Mouse (Mus musculus) erythroblast, adult 5-6 weeks (primary cell): ENCODE results near the gene Spem1. TPM values are rescaled to one million over a fixed set of nuclear protein-coding genes. Genes with fewer than 3 reads are reported as not detected.

ENCODE experiments used
- ATAC-seq: replicated peaks from 2 replicates; pipeline ENCODE4 v1.8.0; 2016; ENCODE audit warnings: moderate number of reproducible peaks, mild to moderate bottlenecking, moderate TSS enrichment, inconsistent platforms; ENCODE audit not compliant: poor library complexity, low FRiP score, severe bottlenecking
- total RNA-seq, 2 experiments: library from RNA; stranded (forward) in 1 of 2; stranded (reverse) in 1 of 2; fragments of 150-400 nt in 1 of 2; fragments of 200-764, 138-1000 nt in 1 of 2; gene quantifications; 2 replicates each; pipeline versions ENCODE4 v1.2.3 to v1.2.4; 2015 to 2017; ENCODE audit warnings: low replicate concordance in 2 of 2

Gene Spem1
- total RNA-seq, 2 experiments from 2014 or later = not detected

GRCm38 (mm10) chr11:69775716-69776115 lies 46.3 kb downstream of the Spem1 start:
- no peak for ATAC-seq

- ATAC-seq = no peak
Observed at GRCm38 (mm10) chr11:69774961-69775360, 47.0 kb downstream of the Spem1 start.

Other genes starting within 250 kb of the Spem1 start
Only the 30 nearest of the 44 such genes appear.
- gene Mpdu1, start 159.5 kb downstream of the Spem1 start, total RNA-seq (2015; ENCODE audit: low replicate concordance) = 2.9 and 15.6 TPM in 2 replicates
- 6.4 and 19.6 TPM in 2 replicates for gene Mpdu1, start 159.5 kb downstream of the Spem1 start, total RNA-seq (2017; ENCODE audit: low replicate concordance)
- gene Cd68, start 156.0 kb downstream of the Spem1 start, total RNA-seq (2015; ENCODE audit: low replicate concordance) = 42.6 and 48.8 TPM in 2 replicates
- gene Cd68, start 156.0 kb downstream of the Spem1 start, total RNA-seq (2017; ENCODE audit: low replicate concordance) = 20.9 and 44.4 TPM in 2 replicates
- 177 and 204 TPM in 2 replicates for gene Eif4a1, start 149.8 kb downstream of the Spem1 start, total RNA-seq (2015; ENCODE audit: low replicate concordance)
- 163 and 169 TPM in 2 replicates for gene Eif4a1, start 149.8 kb downstream of the Spem1 start, total RNA-seq (2017; ENCODE audit: low replicate concordance)
- gene Senp3, start 140.1 kb downstream of the Spem1 start, total RNA-seq (2015; ENCODE audit: low replicate concordance) = 46.4 and 52.3 TPM in 2 replicates
- gene Senp3, start 140.1 kb downstream of the Spem1 start, total RNA-seq (2017; ENCODE audit: low replicate concordance) = 10.3 and 18.2 TPM in 2 replicates
- 9.2 and 17.9 TPM in 2 replicates for gene Tnfsf13, start 136.4 kb downstream of the Spem1 start, total RNA-seq (2015; ENCODE audit: low replicate concordance)
- gene Tnfsf13, start 136.4 kb downstream of the Spem1 start, total RNA-seq (2017; ENCODE audit: low replicate concordance) = 0.28 and 7.8 TPM in 2 replicates
- gene Tnfsf12, start 126.3 kb downstream of the Spem1 start, total RNA-seq (2015; ENCODE audit: low replicate concordance) = 1.3 TPM in 1 of 2 replicates, not detected in the other
- 0.17 and 1.1 TPM in 2 replicates for gene Tnfsf12, start 126.3 kb downstream of the Spem1 start, total RNA-seq (2017; ENCODE audit: low replicate concordance)
- gene Tnfsfm13, start 126.1 kb downstream of the Spem1 start, total RNA-seq (2015; ENCODE audit: low replicate concordance) = 0.38 and 4.8 TPM in 2 replicates
- 2.8 and 5.2 TPM in 2 replicates for gene Tnfsfm13, start 126.1 kb downstream of the Spem1 start, total RNA-seq (2017; ENCODE audit: low replicate concordance)
- gene Polr2a, start 63.5 kb downstream of the Spem1 start, total RNA-seq (2015; ENCODE audit: low replicate concordance) = 56.5 and 58.3 TPM in 2 replicates
- 69.5 and 76.9 TPM in 2 replicates for gene Polr2a, start 63.5 kb downstream of the Spem1 start, total RNA-seq (2017; ENCODE audit: low replicate concordance)
- not detected in 2 replicates for gene Slc35g3, start 60.2 kb downstream of the Spem1 start, total RNA-seq (2015; ENCODE audit: low replicate concordance)
- gene Slc35g3, start 60.2 kb downstream of the Spem1 start, total RNA-seq (2017; ENCODE audit: low replicate concordance) = not detected in 2 replicates
- 1.7 and 1.9 TPM in 2 replicates for gene Zbtb4, start 56.3 kb downstream of the Spem1 start, total RNA-seq (2015; ENCODE audit: low replicate concordance)
- 0.94 and 2.4 TPM in 2 replicates for gene Zbtb4, start 56.3 kb downstream of the Spem1 start, total RNA-seq (2017; ENCODE audit: low replicate concordance)
- 4.0 TPM in 1 of 2 replicates, not detected in the other for gene Chrnb1, start 26.2 kb downstream of the Spem1 start, total RNA-seq (2015; ENCODE audit: low replicate concordance)
- gene Chrnb1, start 26.2 kb downstream of the Spem1 start, total RNA-seq (2017; ENCODE audit: low replicate concordance) = 0.26 TPM in 1 of 2 replicates, not detected in the other
- not detected in 2 replicates for gene Fgf11, start 20.3 kb downstream of the Spem1 start, total RNA-seq (2015; ENCODE audit: low replicate concordance)
- gene Fgf11, start 20.3 kb downstream of the Spem1 start, total RNA-seq (2017; ENCODE audit: low replicate concordance) = not detected in 2 replicates
- gene Tmem102, start 16.6 kb downstream of the Spem1 start, total RNA-seq (2015; ENCODE audit: low replicate concordance) = not detected in 2 replicates
- gene Tmem102, start 16.6 kb downstream of the Spem1 start, total RNA-seq (2017; ENCODE audit: low replicate concordance) = not detected in 2 replicates
- gene Gm39566, start 6.9 kb downstream of the Spem1 start, total RNA-seq (2015; ENCODE audit: low replicate concordance) = 0.42 TPM in 1 of 2 replicates, not detected in the other
- 0.14 TPM in 1 of 2 replicates, not detected in the other for gene Gm39566, start 6.9 kb downstream of the Spem1 start, total RNA-seq (2017; ENCODE audit: low replicate concordance)
- not detected in 2 replicates for gene Spem2, start 3.7 kb downstream of the Spem1 start, total RNA-seq (2015; ENCODE audit: low replicate concordance)
- gene Spem2, start 3.7 kb downstream of the Spem1 start, total RNA-seq (2017; ENCODE audit: low replicate concordance) = not detected in 2 replicates
- gene Nlgn2, start 15.6 kb upstream of the Spem1 start, total RNA-seq (2015; ENCODE audit: low replicate concordance) = 0.19 and 0.42 TPM in 2 replicates
- gene Nlgn2, start 15.6 kb upstream of the Spem1 start, total RNA-seq (2017; ENCODE audit: low replicate concordance) = 0.28 and 1.1 TPM in 2 replicates
- gene Tmem256, start 16.3 kb upstream of the Spem1 start, total RNA-seq (2015; ENCODE audit: low replicate concordance) = 142 and 218 TPM in 2 replicates
- gene Tmem256, start 16.3 kb upstream of the Spem1 start, total RNA-seq (2017; ENCODE audit: low replicate concordance) = 57.1 and 181 TPM in 2 replicates
- gene Plscr3, start 24.2 kb upstream of the Spem1 start, total RNA-seq (2015; ENCODE audit: low replicate concordance) = 12.5 and 17.6 TPM in 2 replicates
- gene Plscr3, start 24.2 kb upstream of the Spem1 start, total RNA-seq (2017; ENCODE audit: low replicate concordance) = 5.9 and 11.4 TPM in 2 replicates
- gene Tnk1, start 36.5 kb upstream of the Spem1 start, total RNA-seq (2015; ENCODE audit: low replicate concordance) = 15.5 and 19.6 TPM in 2 replicates
- 8.3 and 13.8 TPM in 2 replicates for gene Tnk1, start 36.5 kb upstream of the Spem1 start, total RNA-seq (2017; ENCODE audit: low replicate concordance)
- not detected in 2 replicates for gene Tmem95, start 55.8 kb upstream of the Spem1 start, total RNA-seq (2015; ENCODE audit: low replicate concordance)
- not detected in 2 replicates for gene Tmem95, start 55.8 kb upstream of the Spem1 start, total RNA-seq (2017; ENCODE audit: low replicate concordance)
- 1.3 and 2.1 TPM in 2 replicates for gene Kctd11, start 59.2 kb upstream of the Spem1 start, total RNA-seq (2015; ENCODE audit: low replicate concordance)
- 0.42 and 0.77 TPM in 2 replicates for gene Kctd11, start 59.2 kb upstream of the Spem1 start, total RNA-seq (2017; ENCODE audit: low replicate concordance)
- 9.0 and 15.7 TPM in 2 replicates for gene Acap1, start 73.4 kb upstream of the Spem1 start, total RNA-seq (2015; ENCODE audit: low replicate concordance)
- 12.1 and 16.1 TPM in 2 replicates for gene Acap1, start 73.4 kb upstream of the Spem1 start, total RNA-seq (2017; ENCODE audit: low replicate concordance)
- 2.7 TPM in 1 of 2 replicates, not detected in the other for gene 2810408A11Rik, start 78.8 kb upstream of the Spem1 start, total RNA-seq (2015; ENCODE audit: low replicate concordance)
- 6.0 TPM in 1 of 2 replicates, not detected in the other for gene 2810408A11Rik, start 78.8 kb upstream of the Spem1 start, total RNA-seq (2017; ENCODE audit: low replicate concordance)
- 3.5 and 3.8 TPM in 2 replicates for gene Neurl4, start 78.9 kb upstream of the Spem1 start, total RNA-seq (2015; ENCODE audit: low replicate concordance)
- gene Neurl4, start 78.9 kb upstream of the Spem1 start, total RNA-seq (2017; ENCODE audit: low replicate concordance) = 9.3 and 16.0 TPM in 2 replicates
- gene Gps2, start 91.7 kb upstream of the Spem1 start, total RNA-seq (2015; ENCODE audit: low replicate concordance) = 69.0 and 102 TPM in 2 replicates
- gene Gps2, start 91.7 kb upstream of the Spem1 start, total RNA-seq (2017; ENCODE audit: low replicate concordance) = 52.9 and 63.3 TPM in 2 replicates
- gene Eif5a, start 99.8 kb upstream of the Spem1 start, total RNA-seq (2015; ENCODE audit: low replicate concordance) = 340 and 374 TPM in 2 replicates
- gene Eif5a, start 99.8 kb upstream of the Spem1 start, total RNA-seq (2017; ENCODE audit: low replicate concordance) = 154 and 205 TPM in 2 replicates
- not detected in 2 replicates for gene Ybx2, start 113.6 kb upstream of the Spem1 start, total RNA-seq (2015; ENCODE audit: low replicate concordance)
- gene Ybx2, start 113.6 kb upstream of the Spem1 start, total RNA-seq (2017; ENCODE audit: low replicate concordance) = 5.0 TPM in 1 of 2 replicates, not detected in the other
- 31.3 and 37.9 TPM in 2 replicates for gene Slc2a4, start 126.0 kb upstream of the Spem1 start, total RNA-seq (2015; ENCODE audit: low replicate concordance)
- 98.1 and 151 TPM in 2 replicates for gene Slc2a4, start 126.0 kb upstream of the Spem1 start, total RNA-seq (2017; ENCODE audit: low replicate concordance)
- gene Cldn7, start 142.6 kb upstream of the Spem1 start, total RNA-seq (2015; ENCODE audit: low replicate concordance) = not detected in 2 replicates
- not detected in 2 replicates for gene Cldn7, start 142.6 kb upstream of the Spem1 start, total RNA-seq (2017; ENCODE audit: low replicate concordance)
- 48.1 and 52.3 TPM in 2 replicates for gene Ctdnep1, start 159.0 kb upstream of the Spem1 start, total RNA-seq (2015; ENCODE audit: low replicate concordance)
- gene Ctdnep1, start 159.0 kb upstream of the Spem1 start, total RNA-seq (2017; ENCODE audit: low replicate concordance) = 10.8 and 12.5 TPM in 2 replicates